Mouse (Mus musculus) cerebellum, postnatal 10 days (tissue): ENCODE measurements around the gene 1700123O20Rik.

ENCODE experiments used
- DNase-seq, 2 experiments: peaks; one replicate each; pipeline ENCODE4 v3.0.0; 2021; ENCODE audit warnings: mixed read lengths in 2 of 2

The 1700123O20Rik gene

GRCm38 (mm10) chr14:54727565-54727964 is 41.5 kb downstream of the 1700123O20Rik start:
- no peak for DNase-seq

- DNase-seq, result peak; percentile 72 to 74
These were observed 43.0 kb downstream of the 1700123O20Rik start for GRCm38 (mm10) chr14:54728823-54729653.

- DNase-seq, result peak; percentile 68 to 72
These were observed 44.3 kb downstream of the 1700123O20Rik start for GRCm38 (mm10) chr14:54730305-54730704.

- DNase-seq, result no peak
These were observed 46.2 kb downstream of the 1700123O20Rik start for GRCm38 (mm10) chr14:54732206-54732605.

GRCm38 (mm10) chr14:54734004-54734403 is 48.0 kb downstream of the 1700123O20Rik start:
- no peak for DNase-seq

- DNase-seq, result no peak
These were observed 49.2 kb downstream of the 1700123O20Rik start for GRCm38 (mm10) chr14:54735221-54735620.

- no peak for DNase-seq
These were observed 50.8 kb downstream of the 1700123O20Rik start for GRCm38 (mm10) chr14:54736555-54737552.

GRCm38 (mm10) chr14:54737634-54738033 is 51.6 kb downstream of the 1700123O20Rik start:
- peak in 1 of 2 experiments; percentile 39 for DNase-seq
